Comparison of ENCODE assay signal across 21 mouse cellular contexts in the genomic region with DNA sequence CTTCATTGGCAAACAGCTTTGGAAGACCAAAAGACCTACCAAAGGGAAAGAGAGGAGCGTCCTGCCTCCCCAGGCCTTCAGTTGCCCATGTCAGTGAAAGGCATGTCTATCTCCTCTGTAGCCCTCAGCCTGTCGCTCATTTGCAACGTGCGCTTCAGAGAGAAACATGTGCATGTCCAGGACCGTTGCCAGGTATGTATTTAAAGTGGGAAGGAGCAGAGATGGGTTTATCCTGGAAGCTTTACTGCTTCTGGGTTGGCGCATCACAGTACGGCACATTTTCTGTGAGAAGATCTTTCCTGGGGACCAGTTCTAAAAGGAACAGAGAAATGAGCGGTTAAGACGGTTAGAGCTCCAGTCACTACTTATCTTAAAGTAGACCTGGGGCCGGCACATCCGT.
DNase-seq lines count a peak whose midpoint lies in the region; ATAC-seq lines count a peak whose summit lies in the region.
"Had no signal": no experiment of that assay in that cellular context is flagged by ENCODE, and none has a peak within 500 bp of the region (broad histone marks: within the 10 kb centered on the region; RNA-seq: fewer than 3 reads in every experiment).

No protein-coding gene starts in this region.

- ATAC-seq in frontal cortex, adult (ENCODE audit: low TSS enrichment): peak; percentile 44
- ATAC-seq: activated CD4-positive, CD25-positive, alpha-beta regulatory T cell, adult 4 months; CD4-positive, CD25-positive, alpha-beta regulatory T cell, adult 4 months; Patski had no signal

- DNase-seq in frontal cortex, postnatal 36 days (ENCODE audit: low spot score in 2 of 2): no peak
- peak; percentile 50 to 61 for DNase-seq in right cerebral cortex, postnatal 10 days (ENCODE audit: low spot score in 2 of 2)
- DNase-seq in right cerebral cortex, postnatal 4 days: no peak
- DNase-seq in brain, adult 2 months (ENCODE audit: low read depth, low spot score): peak; percentile 50
- DNase-seq in adipocyte (ENCODE audit: low spot score): no peak
- DNase-seq: adrenal gland, adult 2 months; adrenal gland, adult 8-10 months; adrenal gland, postnatal 10 days; adrenal gland, postnatal 14 days; adrenal gland, postnatal 25 days; adrenal gland, postnatal 36 days; B cell, adult 2 months; cerebellum, adult 11 months; cerebellum, adult 11-12 months; cerebellum, adult 18-20 months; cerebellum, adult 2 months; cerebellum, adult 8-10 months had no signal

Comparison
In these comparisons a context has a peak if more than half of its experiments do, and no peak if none do; other contexts are left out.
1. DNase-seq: peak in right cerebral cortex, postnatal 10 days (2 of 2) and brain, adult 2 months (single experiment); none in frontal cortex, postnatal 36 days (0 of 2), right cerebral cortex, postnatal 4 days (single experiment) and adipocyte (single experiment).